Mouse (Mus musculus): ENCODE measurements around the gene Cttn. TPM values are rescaled to one million over a fixed set of nuclear protein-coding genes. Genes with fewer than 3 reads are reported as not detected.

Cttn gene
- polyA plus RNA-seq, 1 experiment from 2014 or later = 193 TPM

DNA sequence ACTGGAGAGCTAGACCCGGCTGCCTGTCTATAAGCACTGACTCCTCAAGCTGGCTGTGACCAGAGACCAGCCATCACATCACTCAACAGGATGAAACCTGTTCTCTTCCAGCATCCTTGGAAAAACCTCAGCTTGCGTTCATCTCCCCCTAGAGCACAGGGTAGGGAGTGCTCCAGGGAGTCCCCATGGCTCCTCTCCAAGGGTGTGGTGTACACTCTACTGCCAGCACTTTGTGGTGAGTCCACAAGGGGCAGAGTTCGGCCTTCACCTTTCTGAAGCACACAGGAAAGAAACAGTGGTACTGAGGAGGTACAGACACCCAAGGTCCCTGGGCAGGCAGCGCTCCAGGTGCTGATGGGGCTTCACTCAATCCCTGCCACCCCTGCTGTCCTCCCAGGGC, 55.0 kb downstream of the Cttn start:
- Histone ChIP-seq H3K36me3 (ENCODE audit: control insufficient read depth, insufficient read depth, low read length) (no peaks in the 10 kb centered on the region; the same call in 1 of the 2 replicates), H3K9me3 (ENCODE audit: control insufficient read depth, low read length) (no peaks in the 10 kb centered on the region)
- WGBS = 74% methylated on average over 4 of the region's 4 CpGs

DNA sequence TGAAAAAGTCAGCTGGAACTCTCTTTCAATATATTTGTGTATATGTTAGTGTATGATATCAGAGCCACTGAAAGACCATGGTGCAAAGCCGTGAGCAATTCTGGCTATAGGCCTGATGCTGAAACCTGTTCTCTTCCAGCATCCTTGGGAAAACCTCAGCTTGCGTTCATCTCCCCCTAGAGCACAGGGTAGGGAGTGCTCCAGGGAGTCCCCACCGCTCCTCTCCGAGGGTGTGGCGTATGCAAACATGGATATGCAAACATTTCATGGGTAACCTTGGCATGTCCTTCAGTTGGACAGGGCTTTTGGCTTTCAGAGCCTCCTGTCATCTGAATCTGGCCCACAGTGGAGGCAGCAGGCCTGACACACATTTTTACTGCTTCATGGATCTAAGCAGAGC, 56.2 kb downstream of the Cttn start:
- H3K27ac ChIP-seq (ENCODE audit: low read depth, low read length) = no peak overlapping the region
- H3K4me3 ChIP-seq (ENCODE audit: low read depth, low read length) = no peak overlapping the region
- H3K4me1 ChIP-seq (ENCODE audit: control insufficient read depth, insufficient read depth, low read length) = peaks cover 11% of the 10 kb centered on the region
- H3K9me3 ChIP-seq (ENCODE audit: control insufficient read depth, low read length) = no peaks in the 10 kb centered on the region
- H3K27me3 ChIP-seq (ENCODE audit: control insufficient read depth, insufficient read depth, low read length) = no peaks in the 10 kb centered on the region
- 80% methylated on average over 5 of the region's 5 CpGs for WGBS
- ATAC-seq (ENCODE audit: low FRiP score) (no peak), DNase-seq (ENCODE audit: low spot score, missing footprints) (no peak)
- H3K4me2 ChIP-seq = no peak overlapping the region
- H3K9ac ChIP-seq (ENCODE audit: low read length) = no peak overlapping the region
- no peaks in the 10 kb centered on the region; the same call in 1 of the 2 replicates for H3K36me3 ChIP-seq (ENCODE audit: control insufficient read depth, insufficient read depth, low read length)

More for the DNA sequence above, 55.0 kb downstream of the Cttn start:
- H3K4me3 ChIP-seq (ENCODE audit: low read depth, low read length) = no peak overlapping the region
- H3K4me2 ChIP-seq = no peak overlapping the region
- DNase-seq (ENCODE audit: low spot score, missing footprints) (no peak), ATAC-seq (ENCODE audit: low FRiP score) (no peak)
- no peaks in the 10 kb centered on the region for H3K27me3 ChIP-seq (ENCODE audit: control insufficient read depth, insufficient read depth, low read length)
- no peak overlapping the region for H3K9ac ChIP-seq (ENCODE audit: low read length)
- H3K27ac ChIP-seq (ENCODE audit: low read depth, low read length) = no peak overlapping the region
- peaks cover 19% of the 10 kb centered on the region for H3K4me1 ChIP-seq (ENCODE audit: control insufficient read depth, insufficient read depth, low read length)

DNA sequence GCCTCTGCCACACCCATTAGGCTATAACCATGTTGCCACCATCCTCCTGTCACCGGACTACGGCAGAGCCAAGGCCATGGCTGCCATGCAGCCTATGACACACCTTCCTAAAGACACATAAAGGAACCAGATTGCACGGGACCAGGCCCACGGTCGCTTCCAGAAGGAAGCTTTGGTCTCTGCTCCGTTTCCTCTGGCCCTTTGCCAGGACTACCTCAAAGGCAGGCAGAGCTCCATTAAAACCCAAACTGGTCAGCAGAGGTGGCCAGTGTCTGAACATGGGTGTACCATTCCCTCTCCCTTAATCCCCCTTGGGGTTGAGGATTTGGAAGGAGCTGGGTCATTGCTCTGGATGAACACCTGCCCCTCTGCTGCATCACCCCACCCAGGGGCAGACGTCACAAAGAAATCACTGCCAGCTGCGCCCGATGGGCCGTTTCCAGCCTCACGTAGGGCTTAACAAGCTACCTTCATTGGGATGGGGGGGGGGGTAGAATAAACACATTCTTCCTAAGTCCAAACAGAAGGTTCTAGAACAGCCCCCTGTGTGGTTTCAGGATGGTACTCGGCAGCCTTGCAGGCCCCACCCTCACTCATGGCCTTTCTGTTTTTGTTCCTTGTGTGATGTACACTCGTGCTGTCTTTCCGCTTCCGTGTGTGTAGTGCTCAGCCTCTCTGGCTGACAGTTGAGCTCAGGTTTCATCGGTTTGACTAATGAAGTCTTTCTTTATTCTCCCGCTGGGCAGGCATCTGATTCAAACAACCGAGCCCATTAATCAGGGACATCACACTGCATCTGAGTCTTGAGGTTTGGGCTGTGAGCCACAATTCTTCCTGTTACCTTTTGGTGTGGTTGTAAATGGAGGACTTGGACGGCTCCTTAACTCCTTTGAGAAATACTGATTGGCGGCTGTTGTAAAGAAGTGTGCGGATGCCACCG, 58.6 kb downstream of the Cttn start:
- no peaks in the 10 kb centered on the region for H3K27me3 ChIP-seq (ENCODE audit: control insufficient read depth, insufficient read depth, low read length)
- no peak for DNase-seq (ENCODE audit: low spot score, missing footprints)
- WGBS = 80% methylated on average over 22 of the region's 22 CpGs
- H3K27ac ChIP-seq (ENCODE audit: low read depth, low read length) = no peak overlapping the region; the same call in 1 of the 2 replicates
- peaks cover 4% of the 10 kb centered on the region for H3K4me1 ChIP-seq (ENCODE audit: control insufficient read depth, insufficient read depth, low read length)
- H3K9ac ChIP-seq (ENCODE audit: low read length) = no peak overlapping the region
- no peaks in the 10 kb centered on the region for H3K9me3 ChIP-seq (ENCODE audit: control insufficient read depth, low read length)
- H3K4me2 ChIP-seq = no peak overlapping the region
- no peak overlapping the region for H3K4me3 ChIP-seq (ENCODE audit: low read depth, low read length)
- H3K36me3 ChIP-seq (ENCODE audit: control insufficient read depth, insufficient read depth, low read length) = no peaks in the 10 kb centered on the region; the same call in 1 of the 2 replicates
- no peak for ATAC-seq (ENCODE audit: low FRiP score)

DNA sequence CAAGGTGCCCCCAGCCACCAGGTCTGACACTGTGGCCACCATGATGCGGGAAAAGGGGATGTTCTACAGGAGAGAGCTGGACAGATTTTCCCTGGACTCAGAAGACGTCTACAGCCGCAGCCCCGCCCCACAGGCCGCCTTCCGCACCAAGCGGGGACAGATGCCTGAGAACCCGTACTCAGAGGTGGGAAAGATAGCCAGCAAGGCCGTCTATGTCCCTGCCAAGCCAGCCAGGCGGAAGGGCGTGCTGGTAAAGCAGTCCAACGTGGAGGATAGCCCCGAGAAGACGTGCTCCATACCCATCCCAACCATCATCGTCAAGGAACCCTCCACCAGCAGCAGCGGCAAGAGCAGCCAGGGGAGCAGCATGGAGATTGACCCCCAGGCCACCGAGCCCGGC, 61.1 kb downstream of the Cttn start:
- Histone ChIP-seq H3K36me3 (ENCODE audit: control insufficient read depth, insufficient read depth, low read length) (no peaks in the 10 kb centered on the region; the same call in 1 of the 2 replicates), H3K27me3 (ENCODE audit: control insufficient read depth, insufficient read depth, low read length) (no peaks in the 10 kb centered on the region), H3K27ac (ENCODE audit: low read depth, low read length) (no peak overlapping the region), H3K4me1 (ENCODE audit: control insufficient read depth, insufficient read depth, low read length) (peaks cover 3% of the 10 kb centered on the region), H3K9me3 (ENCODE audit: control insufficient read depth, low read length) (no peaks in the 10 kb centered on the region), H3K9ac (ENCODE audit: low read length) (no peak overlapping the region), H3K4me2 (no peak overlapping the region), H3K4me3 (ENCODE audit: low read depth, low read length) (no peak overlapping the region)
- DNase-seq (ENCODE audit: low spot score, missing footprints) (no peak), ATAC-seq (ENCODE audit: low FRiP score) (no peak)
- 85% methylated on average over 18 of the region's 18 CpGs for WGBS

DNA sequence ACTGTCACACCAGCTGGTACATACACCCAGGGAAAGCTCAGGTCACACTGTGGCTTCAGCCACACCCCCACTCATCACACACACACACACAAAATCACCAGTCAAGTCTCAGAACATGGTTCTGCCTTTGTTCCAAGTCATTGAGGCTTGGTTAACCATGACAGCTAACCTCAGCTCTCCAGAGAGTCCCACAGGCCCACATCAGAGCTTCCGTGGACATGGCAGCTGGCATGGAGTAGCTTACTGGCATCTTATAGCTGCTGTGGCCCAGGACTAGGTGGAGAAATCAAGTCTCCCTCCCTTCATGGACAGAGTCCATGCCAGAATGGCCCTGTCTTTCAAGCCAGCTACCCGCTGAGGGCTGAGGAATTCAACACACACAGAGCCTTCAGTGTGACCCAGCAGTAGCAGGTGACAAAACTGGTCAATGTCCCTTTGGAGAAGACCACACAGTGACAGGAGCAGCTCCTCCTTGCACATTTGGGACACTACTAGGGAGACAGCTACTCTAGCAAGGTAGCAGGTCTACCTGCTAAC, 62.3 kb downstream of the Cttn start:
- ATAC-seq (ENCODE audit: low FRiP score) (no peak), DNase-seq (ENCODE audit: low spot score, missing footprints) (no peak)
- no peaks in the 10 kb centered on the region for H3K9me3 ChIP-seq (ENCODE audit: control insufficient read depth, low read length)
- 89% methylated on average over 2 of the region's 2 CpGs for WGBS
- H3K27me3 ChIP-seq (ENCODE audit: control insufficient read depth, insufficient read depth, low read length) = no peaks in the 10 kb centered on the region
- no peak overlapping the region for H3K4me3 ChIP-seq (ENCODE audit: low read depth, low read length)
- H3K4me2 ChIP-seq = no peak overlapping the region
- H3K27ac ChIP-seq (ENCODE audit: low read depth, low read length) = no peak overlapping the region
- H3K4me1 ChIP-seq (ENCODE audit: control insufficient read depth, insufficient read depth, low read length) = peaks cover 3% of the 10 kb centered on the region
- no peaks in the 10 kb centered on the region; the same call in 1 of the 2 replicates for H3K36me3 ChIP-seq (ENCODE audit: control insufficient read depth, insufficient read depth, low read length)
- no peak overlapping the region for H3K9ac ChIP-seq (ENCODE audit: low read length)

DNA sequence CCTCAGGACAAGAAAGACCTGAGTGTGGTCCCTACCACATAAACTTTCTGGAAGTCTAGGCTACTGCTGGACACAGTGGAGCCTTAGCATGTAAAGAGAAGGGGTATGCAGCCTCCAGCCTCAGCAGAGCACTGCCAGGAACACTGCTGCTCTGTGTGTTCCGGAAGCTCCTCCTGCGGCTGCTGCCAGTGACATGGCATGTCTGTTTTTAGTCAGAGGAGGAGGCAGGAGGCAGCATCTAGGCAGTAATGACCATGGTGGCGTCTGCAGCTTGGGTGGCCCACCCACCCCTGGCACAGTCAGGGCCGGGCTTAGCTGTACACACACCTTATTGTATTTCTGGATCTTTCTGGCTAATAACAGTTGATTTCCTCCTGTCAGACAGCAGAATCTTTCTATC, 63.1 kb downstream of the Cttn start:
- Histone ChIP-seq H3K36me3 (ENCODE audit: control insufficient read depth, insufficient read depth, low read length) (no peaks in the 10 kb centered on the region; the same call in 1 of the 2 replicates), H3K4me1 (ENCODE audit: control insufficient read depth, insufficient read depth, low read length) (peaks cover 3% of the 10 kb centered on the region), H3K9me3 (ENCODE audit: control insufficient read depth, low read length) (no peaks in the 10 kb centered on the region), H3K27me3 (ENCODE audit: control insufficient read depth, insufficient read depth, low read length) (no peaks in the 10 kb centered on the region), H3K4me3 (ENCODE audit: low read depth, low read length) (no peak overlapping the region), H3K4me2 (no peak overlapping the region), H3K9ac (ENCODE audit: low read length) (no peak overlapping the region), H3K27ac (ENCODE audit: low read depth, low read length) (no peak overlapping the region)
- WGBS = 69% methylated on average over 4 of the region's 4 CpGs
- no peak for ATAC-seq (ENCODE audit: low FRiP score)
- no peak for DNase-seq (ENCODE audit: low spot score, missing footprints)

DNA sequence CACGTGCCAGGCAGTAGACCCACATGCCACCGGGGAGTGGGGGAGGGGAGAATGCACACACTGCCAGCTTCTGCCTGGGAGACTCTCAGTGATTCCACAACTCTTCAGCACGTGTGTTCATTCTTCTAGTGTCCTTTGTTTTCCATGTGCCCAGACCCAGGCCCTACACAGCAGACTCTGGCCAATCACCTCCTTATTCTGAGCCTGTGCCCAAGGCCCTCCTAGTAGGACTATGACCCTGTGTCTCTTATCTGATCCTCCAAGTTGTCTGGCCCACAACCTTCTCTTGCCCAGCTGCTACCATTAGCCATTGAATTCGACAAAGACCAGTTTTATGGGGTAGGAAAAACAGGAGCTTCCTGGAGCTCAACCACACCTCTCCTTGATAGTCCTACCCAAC, 68.3 kb downstream of the Cttn start:
- ATAC-seq (ENCODE audit: low FRiP score) = no peak

DNA sequence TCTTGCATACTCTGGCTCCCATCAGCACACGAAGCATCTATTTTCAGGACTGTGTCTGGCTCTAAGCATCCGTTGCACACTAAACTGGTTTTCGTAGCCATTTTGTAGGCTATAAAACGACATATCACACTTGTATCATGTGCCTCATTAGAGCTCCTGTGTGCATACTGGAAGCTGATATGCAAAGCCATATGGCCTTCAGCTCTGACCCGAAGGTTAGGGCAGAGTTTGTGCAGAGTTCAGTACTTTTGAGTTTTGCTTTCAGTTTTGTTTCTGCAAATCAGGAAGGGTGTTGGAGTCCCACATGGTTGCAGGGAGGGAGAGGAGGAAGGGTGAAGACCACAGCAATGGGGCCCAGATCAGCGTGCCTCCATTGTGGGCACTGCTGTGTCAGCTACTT, 79.1 kb downstream of the Cttn start:
- no peaks in the 10 kb centered on the region for H3K9me3 ChIP-seq (ENCODE audit: control insufficient read depth, low read length)
- ATAC-seq (ENCODE audit: low FRiP score) (no peak), DNase-seq (ENCODE audit: low spot score, missing footprints) (no peak)
- H3K4me2 ChIP-seq = no peak overlapping the region
- H3K4me1 ChIP-seq (ENCODE audit: control insufficient read depth, insufficient read depth, low read length) = no peaks in the 10 kb centered on the region
- WGBS = 91% methylated on average over 6 of the region's 6 CpGs
- no peak overlapping the region for H3K9ac ChIP-seq (ENCODE audit: low read length)
- H3K27ac ChIP-seq (ENCODE audit: low read depth, low read length) = no peak overlapping the region
- H3K4me3 ChIP-seq (ENCODE audit: low read depth, low read length) = no peak overlapping the region
- no peaks in the 10 kb centered on the region for H3K27me3 ChIP-seq (ENCODE audit: control insufficient read depth, insufficient read depth, low read length)
- no peaks in the 10 kb centered on the region for H3K36me3 ChIP-seq (ENCODE audit: control insufficient read depth, insufficient read depth, low read length)

More for the DNA sequence above, 68.3 kb downstream of the Cttn start:
- Histone ChIP-seq H3K36me3 (ENCODE audit: control insufficient read depth, insufficient read depth, low read length) (no peaks in the 10 kb centered on the region), H3K27me3 (ENCODE audit: control insufficient read depth, insufficient read depth, low read length) (no peaks in the 10 kb centered on the region), H3K4me1 (ENCODE audit: control insufficient read depth, insufficient read depth, low read length) (no peaks in the 10 kb centered on the region), H3K27ac (ENCODE audit: low read depth, low read length) (no peak overlapping the region), H3K4me3 (ENCODE audit: low read depth, low read length) (no peak overlapping the region), H3K4me2 (no peak overlapping the region), H3K9ac (ENCODE audit: low read length) (no peak overlapping the region), H3K9me3 (ENCODE audit: control insufficient read depth, low read length) (no peaks in the 10 kb centered on the region)
- DNase-seq (ENCODE audit: low spot score, missing footprints) = no peak
- WGBS = 71% methylated on average over 4 of the region's 4 CpGs

DNA sequence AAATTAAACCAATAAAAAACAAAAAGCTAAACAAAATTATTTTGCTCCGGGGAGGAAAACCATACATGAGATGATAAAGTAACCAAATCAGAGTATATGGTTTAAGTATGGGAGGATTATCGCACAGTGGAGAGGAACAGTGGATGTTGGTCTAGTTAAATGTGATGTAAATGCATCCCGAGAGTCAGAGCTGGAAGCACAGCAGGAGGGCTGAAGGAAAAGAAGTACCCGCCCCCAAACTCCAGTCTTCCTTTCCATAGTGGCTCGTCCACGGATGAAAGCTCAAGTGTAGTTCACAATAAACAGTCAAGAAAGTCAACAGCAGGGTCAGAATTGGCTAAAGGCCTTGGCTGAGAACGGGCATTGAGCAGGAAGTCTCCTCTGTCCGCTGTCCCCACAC, 80.1 kb downstream of the Cttn start:
- ATAC-seq (ENCODE audit: low FRiP score) = no peak
- H3K9ac ChIP-seq (ENCODE audit: low read length) = no peak overlapping the region
- no peaks in the 10 kb centered on the region for H3K9me3 ChIP-seq (ENCODE audit: control insufficient read depth, low read length)
- no peaks in the 10 kb centered on the region for H3K27me3 ChIP-seq (ENCODE audit: control insufficient read depth, insufficient read depth, low read length)
- no peaks in the 10 kb centered on the region for H3K4me1 ChIP-seq (ENCODE audit: control insufficient read depth, insufficient read depth, low read length)
- H3K4me2 ChIP-seq = no peak overlapping the region
- H3K4me3 ChIP-seq (ENCODE audit: low read depth, low read length) = no peak overlapping the region
- WGBS = 46% methylated on average over 8 of the region's 8 CpGs
- DNase-seq (ENCODE audit: low spot score, missing footprints) = no peak
- no peaks in the 10 kb centered on the region for H3K36me3 ChIP-seq (ENCODE audit: control insufficient read depth, insufficient read depth, low read length)
- no peak overlapping the region for H3K27ac ChIP-seq (ENCODE audit: low read depth, low read length)

All from midbrain, embryonic 11.5 days (tissue).